Mouse (Mus musculus): Measurements from ENCODE around the gene H2-Ke6.
A peak's percentile ranks its signal among the peaks of the same experiment; 100 is the strongest.
"Not testable (repeated sequence)": the region's sequence is repeated elsewhere in the genome, so short reads cannot be mapped to it uniquely, and the experiment has no call there.

Gene H2-Ke6

DNA sequence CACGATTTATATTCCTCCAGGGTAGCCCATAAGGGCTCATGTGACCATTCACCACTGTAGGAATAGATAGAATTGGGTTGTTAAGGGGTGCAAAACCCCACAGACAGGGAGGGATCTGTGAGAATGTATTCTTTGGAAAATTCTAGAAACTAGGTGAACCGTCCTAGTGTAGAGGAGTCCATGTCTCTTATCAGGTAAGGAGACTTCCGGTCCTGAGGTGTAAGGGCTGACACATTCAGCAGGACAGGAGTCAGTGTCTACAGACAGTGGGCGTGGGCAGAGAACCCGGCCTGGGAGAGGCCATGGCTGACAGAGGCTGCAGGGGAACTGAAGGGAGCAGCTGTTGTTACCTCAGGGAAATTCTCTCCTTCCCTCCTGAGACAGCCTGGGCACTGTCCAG is 29.2 kb downstream of the H2-Ke6 start:
- DNase-seq (ENCODE audit: low spot score): not testable (repeated sequence)

GRCm38 (mm10) chr17:33997025-33997424 is 30.8 kb downstream of the H2-Ke6 start:
- not testable (repeated sequence) for DNase-seq (ENCODE audit: low spot score)

- DNase-seq (ENCODE audit: low spot score): no peak
Measured at GRCm38 (mm10) chr17:33995651-33996050, 32.2 kb downstream of the H2-Ke6 start.

DNA sequence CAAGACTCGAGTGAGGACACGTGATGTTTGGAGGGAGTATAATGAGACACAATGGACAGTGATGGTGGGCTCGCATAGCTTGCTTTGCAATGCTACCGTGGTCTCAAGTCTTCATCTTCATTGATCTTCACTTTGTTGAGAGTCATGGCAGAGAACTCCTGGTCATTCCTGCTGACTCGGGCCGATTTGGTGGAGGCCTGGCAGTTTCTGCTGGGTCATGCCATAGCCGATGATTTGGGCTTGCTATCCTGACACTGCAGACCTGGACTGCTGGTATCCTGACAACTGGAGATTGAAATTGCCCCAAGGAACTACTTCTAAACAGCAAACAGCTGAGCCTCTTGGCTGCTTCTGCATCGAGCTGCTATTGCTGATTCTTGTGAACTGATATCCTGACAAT is 32.9 kb downstream of the H2-Ke6 start:
- DNase-seq (ENCODE audit: low spot score): no peak

DNA sequence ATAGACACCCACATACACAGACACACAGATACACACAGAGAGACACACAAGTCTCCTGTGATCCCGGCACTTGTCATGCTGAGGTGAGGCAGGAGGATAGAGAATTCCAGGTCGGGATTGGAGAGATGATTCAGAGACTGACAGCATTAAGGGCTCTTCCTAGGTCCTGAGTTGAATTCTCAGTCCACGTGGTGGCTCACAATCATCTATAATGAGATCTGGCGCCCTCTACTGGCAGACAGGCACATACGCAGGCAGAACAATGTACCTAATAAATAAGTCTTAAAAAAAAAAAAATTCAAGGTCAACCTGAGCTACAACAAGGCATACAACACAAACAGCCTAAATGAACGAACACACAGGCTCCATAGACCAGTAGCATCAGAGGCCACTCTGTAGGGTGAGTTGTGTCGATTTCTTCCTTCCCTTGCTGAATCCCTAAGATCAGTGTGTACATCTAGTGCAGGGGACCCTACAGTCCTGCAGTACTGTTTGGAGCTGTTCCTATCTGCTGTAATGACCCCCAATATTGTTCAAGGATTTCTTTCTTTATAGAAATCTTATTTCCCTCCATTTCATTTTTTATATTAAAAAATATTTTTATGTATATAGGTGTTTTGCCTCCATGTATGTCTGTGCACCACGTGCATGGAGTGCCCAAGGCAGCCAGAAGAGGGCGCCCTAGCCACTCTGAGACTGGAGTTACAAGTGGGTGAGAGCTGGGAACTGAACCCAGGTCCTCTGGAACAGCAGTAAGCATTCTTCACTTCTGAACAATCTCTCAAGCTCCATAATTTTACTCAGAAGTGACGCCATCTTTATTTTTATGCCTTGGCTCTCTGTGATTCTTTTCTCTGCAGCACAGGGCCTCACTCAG is 35.8 kb downstream of the H2-Ke6 start:
- peak; percentile 94 for DNase-seq (ENCODE audit: low spot score)

DNA sequence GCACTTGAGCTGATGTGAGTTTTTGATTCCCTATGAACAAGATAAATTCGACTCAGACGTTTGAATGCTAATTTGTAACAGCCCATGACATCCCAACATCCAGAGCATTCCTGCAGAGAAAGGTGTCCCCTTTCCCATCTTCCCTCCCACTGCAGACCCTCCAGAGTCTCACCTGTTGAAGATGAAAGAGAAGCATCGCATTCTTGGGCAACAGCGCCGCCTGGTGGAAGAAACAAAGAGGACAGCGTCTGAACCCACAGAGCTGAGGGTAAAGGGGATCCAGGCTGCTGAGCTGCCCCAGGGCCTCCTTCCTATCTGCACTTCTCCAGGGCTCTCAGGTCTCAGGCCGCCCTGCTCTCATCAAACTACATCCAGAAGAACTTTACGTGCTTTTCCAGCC is 45.7 kb downstream of the H2-Ke6 start:
- peak; percentile 60 for DNase-seq (ENCODE audit: low spot score)

DNA sequence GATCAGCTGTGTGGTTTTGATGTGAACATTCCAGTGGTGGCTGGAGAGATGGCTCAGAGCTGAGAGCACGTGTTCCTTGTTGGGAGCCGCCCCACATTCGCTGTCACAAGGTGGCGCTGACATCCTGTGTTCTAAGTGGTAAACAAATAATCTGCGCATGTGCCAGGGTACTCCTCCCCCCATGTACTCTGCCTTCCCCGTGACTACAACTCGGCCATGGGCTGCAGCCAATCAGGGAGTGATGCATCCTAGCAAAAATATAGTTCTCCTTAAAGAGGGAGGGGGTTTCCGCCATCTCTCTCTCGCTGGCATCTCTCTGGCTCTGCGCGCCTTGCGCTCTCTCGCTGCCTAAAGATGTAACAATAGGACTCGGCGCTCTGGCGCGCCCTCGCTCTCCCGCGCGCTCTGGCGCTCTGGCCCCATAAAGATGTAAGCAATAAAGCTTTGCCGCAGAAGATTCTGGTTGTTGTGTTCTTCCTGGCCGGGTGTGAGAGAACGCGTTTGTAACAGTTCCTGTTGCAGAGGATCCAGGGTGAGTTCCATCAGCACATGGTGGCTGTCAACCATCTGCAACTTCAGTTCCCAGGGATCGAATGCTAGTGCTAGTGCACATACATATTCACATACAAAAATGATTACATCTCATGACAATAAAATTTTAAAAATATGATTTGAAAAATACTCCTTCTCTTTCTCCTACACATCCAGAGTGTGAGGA is 46.5 kb downstream of the H2-Ke6 start:
- DNase-seq (ENCODE audit: low spot score): peak; percentile 99

- no peak for DNase-seq (ENCODE audit: low spot score)
Measured at GRCm38 (mm10) chr17:33980181-33981035, 47.5 kb downstream of the H2-Ke6 start.

DNA sequence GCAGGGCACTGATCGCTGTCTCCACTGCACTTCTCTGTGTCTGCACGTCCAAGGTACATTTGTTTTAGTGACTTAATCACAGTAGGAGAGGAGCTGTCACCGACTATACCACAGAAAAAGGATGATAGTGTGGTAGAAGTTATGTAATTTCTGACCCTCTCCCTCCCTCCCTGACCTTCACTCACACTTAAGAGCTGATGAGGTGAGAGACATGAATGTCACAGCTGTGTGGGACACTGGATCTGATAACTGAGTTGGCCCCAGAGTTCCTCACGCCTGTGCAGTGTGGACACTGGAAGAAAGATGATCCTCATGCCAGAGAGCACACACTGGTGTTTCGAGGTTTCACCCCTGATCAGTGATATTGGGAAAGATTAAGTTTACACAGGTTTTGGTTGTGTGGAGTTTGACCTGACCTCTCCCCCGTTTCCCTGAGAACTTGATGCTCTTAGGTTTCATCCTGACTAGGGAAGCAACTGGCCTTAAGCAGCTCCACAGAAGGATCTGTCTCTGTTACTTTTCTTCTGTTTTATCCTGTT is 48.3 kb downstream of the H2-Ke6 start:
- DNase-seq (ENCODE audit: low spot score): no peak

DNA sequence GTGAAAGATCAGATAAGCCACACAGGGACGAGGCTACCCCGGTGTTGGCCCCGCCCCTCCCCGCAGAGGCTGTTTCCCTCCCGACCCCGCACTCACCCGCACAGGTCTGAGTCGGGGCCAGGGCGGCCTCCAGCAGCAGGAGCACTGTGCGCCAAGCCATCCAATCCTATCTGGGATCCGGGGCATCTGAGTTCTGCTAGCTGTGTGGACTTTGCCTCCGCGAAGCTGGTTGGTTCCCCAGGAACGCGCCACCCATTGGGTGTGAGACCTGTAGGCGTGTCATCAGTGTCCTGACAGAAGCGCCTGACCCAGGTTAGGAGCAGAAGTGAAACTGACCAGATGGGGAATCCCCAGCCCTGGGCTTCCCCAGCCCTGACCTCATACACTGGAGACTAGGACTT is 49.2 kb downstream of the H2-Ke6 start:
- DNase-seq (ENCODE audit: low spot score): peak; percentile 75

DNA sequence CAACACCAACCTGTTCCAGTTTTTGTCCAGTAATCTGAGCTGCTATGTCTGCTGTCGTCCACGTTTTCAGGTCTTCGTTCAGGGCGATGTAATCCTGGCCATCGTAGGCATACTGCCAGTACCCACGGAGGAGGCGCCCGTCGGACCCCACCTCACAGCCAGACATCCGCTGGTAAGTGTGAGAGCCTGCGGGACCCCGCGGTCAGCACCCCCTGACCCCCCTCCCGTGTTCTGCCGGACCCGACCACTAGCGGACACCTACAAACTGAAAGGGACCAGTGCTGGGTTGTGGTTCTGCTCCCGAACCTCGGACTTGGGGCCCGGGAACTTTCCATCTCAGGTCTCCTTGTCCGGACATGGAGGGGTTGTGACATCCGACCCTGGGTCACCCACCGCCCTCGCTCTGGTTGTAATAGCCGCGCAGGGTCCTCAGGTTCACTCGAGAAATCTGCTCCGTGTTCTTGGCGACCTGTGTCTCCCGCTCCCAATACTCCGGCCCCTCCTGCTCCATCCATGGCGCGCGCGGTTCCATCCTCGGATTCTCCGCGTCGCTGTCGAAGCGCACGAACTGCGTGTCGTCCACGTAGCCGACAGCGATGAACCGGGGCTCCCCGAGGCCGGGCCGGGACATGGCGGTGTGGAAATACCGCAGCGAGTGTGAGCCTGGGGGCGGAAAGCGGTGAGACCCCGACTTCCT is 49.9 kb downstream of the H2-Ke6 start:
- DNase-seq (ENCODE audit: low spot score): no peak
